10 mouse cellular contexts compared by ENCODE assay signal in genomic region chrX:142684674-142685073, GRCm38 (mm10). TPM values are rescaled to one million over a fixed set of nuclear protein-coding genes. Genes with fewer than 3 reads are reported as not detected.
DNase-seq lines count a peak whose midpoint lies in the region; ATAC-seq and TF ChIP-seq lines count a peak whose summit lies in the region.
"Had no signal": no experiment of that assay in that cellular context is flagged by ENCODE, and none has a peak within 500 bp of the region (broad histone marks: within the 10 kb centered on the region; RNA-seq: fewer than 3 reads in every experiment).

No protein-coding gene starts in this region.

- TF ChIP-seq CTCF in G1E (IDR thresholded peaks at IDR 0.05; ENCODE audit: low read depth, low read length) = no peak

- H3K36me3 ChIP-seq in hindbrain, embryonic 14.5 days (replicated peaks; ENCODE audit: control insufficient read depth, insufficient read depth) = no peaks in the 10 kb centered on the region
- no peaks in the 10 kb centered on the region for H3K36me3 ChIP-seq in hindbrain, embryonic 10.5 days
- H3K36me3 ChIP-seq in G1E (replicated peaks) = peaks cover 55% of the 10 kb centered on the region
- H3K36me3 ChIP-seq in embryonic facial prominence, embryonic 11.5 days (replicated peaks; ENCODE audit: control insufficient read depth, insufficient read depth, low read depth, low read length) = no peaks in the 10 kb centered on the region
- no peaks in the 10 kb centered on the region for H3K36me3 ChIP-seq in limb, embryonic 14.5 days (ENCODE audit: control insufficient read depth, insufficient read depth, low read length)

- no peak overlapping the region for H3K27ac ChIP-seq in hindbrain, embryonic 14.5 days
- no peak overlapping the region for H3K27ac ChIP-seq in hindbrain, embryonic 10.5 days
- no peak overlapping the region for H3K27ac ChIP-seq in embryonic facial prominence, embryonic 11.5 days (replicated peaks; ENCODE audit: low read depth, low read length)
- H3K27ac ChIP-seq in limb, embryonic 14.5 days (replicated peaks; ENCODE audit: low read depth, low read length) = peak overlapping the region; percentile 52

- no peaks in the 10 kb centered on the region for H3K9me3 ChIP-seq in hindbrain, embryonic 14.5 days (ENCODE audit: control insufficient read depth, low read length)
- no peaks in the 10 kb centered on the region for H3K9me3 ChIP-seq in hindbrain, embryonic 10.5 days
- no peaks in the 10 kb centered on the region for H3K9me3 ChIP-seq in G1E (replicated peaks)
- H3K9me3 ChIP-seq in embryonic facial prominence, embryonic 11.5 days (replicated peaks; ENCODE audit: control insufficient read depth, low read length) = no peaks in the 10 kb centered on the region
- H3K9me3 ChIP-seq in limb, embryonic 14.5 days (ENCODE audit: control insufficient read depth, low read length) = no peaks in the 10 kb centered on the region

- H3K9ac ChIP-seq in hindbrain, embryonic 14.5 days = no peak overlapping the region
- H3K9ac ChIP-seq in embryonic facial prominence, embryonic 11.5 days (replicated peaks; ENCODE audit: low read length) = no peak overlapping the region
- peak overlapping the region; percentile 41; the same call in 1 of the 2 replicates for H3K9ac ChIP-seq in limb, embryonic 14.5 days (ENCODE audit: low read depth, low read length, severe bottlenecking)

- ATAC-seq in hindbrain, embryonic 14.5 days (ENCODE audit: low FRiP score) = no peak
- ATAC-seq in G1E (ENCODE audit: extremely low read depth, insufficient number of reproducible peaks, low FRiP score, poor library complexity, severe bottlenecking) = no peak
- no peak for ATAC-seq in embryonic facial prominence, embryonic 11.5 days (replicated peaks; ENCODE audit: insufficient number of reproducible peaks, low FRiP score, low TSS enrichment, low read depth)
- ATAC-seq in limb, embryonic 14.5 days (ENCODE audit: low FRiP score, low read depth) = no peak

- H3K4me2 ChIP-seq in hindbrain, embryonic 14.5 days (replicated peaks) = peak overlapping the region; percentile 22
- H3K4me2 ChIP-seq in embryonic facial prominence, embryonic 11.5 days (ENCODE audit: low read depth, low read length) = peak overlapping the region; percentile 83
- peak overlapping the region; percentile 67 for H3K4me2 ChIP-seq in limb, embryonic 14.5 days (replicated peaks; ENCODE audit: low read depth, low read length, severe bottlenecking)

- WGBS in hindbrain, embryonic 14.5 days = 24% methylated on average over 4 of the region's 4 CpGs
- WGBS in hindbrain, embryonic 10.5 days = 24% methylated on average over 4 of the region's 4 CpGs
- 24% methylated on average over 3 of the region's 4 CpGs for WGBS in embryonic facial prominence, embryonic 11.5 days
- WGBS in limb, embryonic 14.5 days = 30% methylated on average over 4 of the region's 4 CpGs

- peaks cover 4% of the 10 kb centered on the region; the same call in 1 of the 2 replicates for H3K27me3 ChIP-seq in hindbrain, embryonic 14.5 days (ENCODE audit: control insufficient read depth, insufficient read depth, low read length)
- H3K27me3 ChIP-seq in hindbrain, embryonic 10.5 days (ENCODE audit: insufficient read depth, poor library complexity, severe bottlenecking) = peaks cover 55% of the 10 kb centered on the region
- no peaks in the 10 kb centered on the region for H3K27me3 ChIP-seq in G1E (ENCODE audit: insufficient read depth, low read length)
- no peaks in the 10 kb centered on the region; the same call in 1 of the 2 replicates for H3K27me3 ChIP-seq in embryonic facial prominence, embryonic 11.5 days (ENCODE audit: control insufficient read depth, insufficient read depth, low read length)
- H3K27me3 ChIP-seq in limb, embryonic 14.5 days (ENCODE audit: control insufficient read depth, insufficient read depth, low read length) = no peaks in the 10 kb centered on the region

- no peak overlapping the region for H3K4me3 ChIP-seq in hindbrain, embryonic 14.5 days (replicated peaks; ENCODE audit: low read length)
- no peak overlapping the region; the same call in 1 of the 2 replicates for H3K4me3 ChIP-seq in hindbrain, embryonic 10.5 days
- H3K4me3 ChIP-seq in G1E (ENCODE audit: low read depth, low read length) = peak overlapping the region; percentile 75; the same call in 1 of the 2 replicates
- H3K4me3 ChIP-seq in embryonic facial prominence, embryonic 11.5 days (ENCODE audit: low read depth, low read length) = peak overlapping the region; percentile 5; the same call in 1 of the 2 replicates
- H3K4me3 ChIP-seq in limb, embryonic 14.5 days (replicated peaks; ENCODE audit: low read length) = peak overlapping the region; percentile 53

- TF ChIP-seq POLR2A in limb, embryonic 14.5 days (IDR thresholded peaks at IDR 0.05; ENCODE audit: borderline replicate concordance, extremely low read depth, insufficient read depth, insufficient read length) = no peak

- DNase-seq in hindbrain, embryonic 14.5 days (ENCODE audit: low spot score) = no peak
- no peak for DNase-seq in hindbrain, embryonic 10.5 days (ENCODE audit: low spot score)
- no peak for DNase-seq in G1E (ENCODE audit: low spot score)
- DNase-seq in embryonic facial prominence, embryonic 11.5 days (ENCODE audit: low spot score) = no peak
- DNase-seq in limb, embryonic 14.5 days (ENCODE audit: low spot score) = no peak
- DNase-seq in right cerebral cortex, postnatal 25 days = no peak
- no peak for DNase-seq in ovary, postnatal 36 days (ENCODE audit: low spot score)
- no peak for DNase-seq in gastrocnemius, adult 8-10 months (ENCODE audit: low spot score in 2 of 2)
- DNase-seq: adrenal gland, adult 8-10 months; cerebellum, adult 11 months had no signal

- H3K4me1 ChIP-seq in hindbrain, embryonic 14.5 days (replicated peaks; ENCODE audit: control insufficient read depth, insufficient read depth, low read length) = peaks cover 23% of the 10 kb centered on the region
- peaks cover 56% of the 10 kb centered on the region for H3K4me1 ChIP-seq in hindbrain, embryonic 10.5 days (replicated peaks)
- H3K4me1 ChIP-seq in G1E (ENCODE audit: insufficient read depth, low read depth, low read length) = peaks cover 38% of the 10 kb centered on the region
- H3K4me1 ChIP-seq in embryonic facial prominence, embryonic 11.5 days (ENCODE audit: control insufficient read depth, insufficient read depth, low read length) = no peaks in the 10 kb centered on the region
- peaks cover 6% of the 10 kb centered on the region; the same call in 1 of the 2 replicates for H3K4me1 ChIP-seq in limb, embryonic 14.5 days (ENCODE audit: control insufficient read depth, insufficient read depth, low read length)

RNA-seq across cellular contexts. Expression of gene Tmem164, which starts 3.5 kb away (rescaled TPM):
- polyA plus RNA-seq in hindbrain, embryonic 14.5 days (2014; fragmentation: Nextera tagmentation; extraction: Ambion mirVana) = 16.6 and 18.7 TPM in 2 replicates
- 42.9 and 60.9 TPM in 2 replicates for polyA plus RNA-seq in hindbrain, embryonic 10.5 days (2016; fragmentation: Nextera tagmentation; extraction: Ambion mirVana)
- total RNA-seq in G1E (2014; fragmentation: Nextera tagmentation) (64.3 and 68.6 TPM in 2 replicates), G1E (2017) (102 and 110 TPM in 2 replicates)
- 36.5 and 41.1 TPM in 2 replicates for polyA plus RNA-seq in G1E (2012)
- polyA plus RNA-seq in embryonic facial prominence, embryonic 11.5 days (2014; fragmentation: Nextera tagmentation; extraction: Ambion mirVana) = 41.1 and 42.3 TPM in 2 replicates
- polyA plus RNA-seq in limb, embryonic 14.5 days (2012; rRNA removed) = 62.2 and 71.4 TPM in 2 replicates
- 40.1 and 48.1 TPM in 2 replicates for polyA plus RNA-seq in limb, embryonic 14.5 days (2014; fragmentation: Nextera tagmentation; extraction: Ambion mirVana)
- 1 to 10 TPM in 2 of 4 experiments, under 1 TPM in 2; 0.86 to 1.7 (median 1.2) TPM for total RNA-seq in gastrocnemius, adult 8-10 months (2022)

Comparison
In these comparisons a context has a peak if more than half of its experiments do, and no peak if none do; other contexts are left out.
1. H3K4me2 ChIP-seq: peak in every context shown above with its lines; median percentile 83 in embryonic facial prominence, embryonic 11.5 days; 67 in limb, embryonic 14.5 days; 22 in hindbrain, embryonic 14.5 days.
2. H3K4me3 ChIP-seq: peak in G1E (single experiment), embryonic facial prominence, embryonic 11.5 days (single experiment) and limb, embryonic 14.5 days (single experiment); none in hindbrain, embryonic 14.5 days (single experiment) and hindbrain, embryonic 10.5 days (single experiment).